Mouse (Mus musculus) naive thymus-derived CD4-positive, alpha-beta T cell, adult 5 months (primary cell): Measurements from ENCODE around the gene Fosl1. TPM values are rescaled to one million over a fixed set of nuclear protein-coding genes. Genes with fewer than 3 reads are reported as not detected.

Experiments used
- polyA plus RNA-seq: library from polyadenylated mRNA; unstranded; fragments of 100-300 nt; shearing (Covaris generic); gene quantifications from one replicate; pipeline ENCODE4 v1.2.1, GENCODE M21; 2017

Gene Fosl1
- polyA plus RNA-seq = not detected

DNA sequence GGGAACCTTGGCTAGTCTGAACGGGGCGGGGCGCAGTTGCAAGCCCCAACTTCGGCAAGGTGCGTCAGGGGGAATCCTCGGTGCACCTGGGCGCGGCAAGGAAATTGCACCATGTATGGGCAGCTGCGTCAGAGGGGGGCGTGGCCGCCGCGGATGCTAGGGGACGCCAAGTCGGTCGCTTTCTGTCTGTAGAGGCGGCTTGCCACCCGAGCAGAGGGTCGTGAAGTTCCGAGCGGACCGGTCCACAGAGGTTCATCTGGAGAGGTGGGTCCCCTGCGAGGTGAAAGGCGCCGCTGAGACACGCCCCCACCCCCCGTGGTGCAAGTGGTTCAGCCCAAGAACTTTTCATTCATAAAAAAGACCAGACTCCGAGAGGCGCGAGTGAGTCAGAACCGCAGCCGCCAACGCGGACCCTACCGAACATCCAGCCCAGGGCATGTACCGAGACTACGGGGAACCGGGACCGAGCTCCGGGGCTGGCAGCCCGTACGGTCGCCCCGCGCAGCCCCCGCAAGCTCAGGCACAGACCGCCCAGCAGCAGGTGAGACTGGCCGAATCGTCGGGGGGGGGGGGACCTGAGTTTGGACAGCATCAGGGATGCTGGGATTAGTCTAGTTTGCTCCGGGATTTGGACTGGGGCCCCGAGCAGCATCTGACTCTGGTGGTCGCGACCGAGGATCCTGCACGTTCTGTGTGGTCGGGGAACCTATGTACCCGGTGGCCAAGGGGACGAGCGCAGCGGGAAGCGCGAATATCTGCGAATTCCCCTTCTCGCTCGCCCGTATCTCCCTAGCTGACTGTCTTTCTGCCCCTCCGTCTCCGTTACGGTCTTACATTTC lies at the start of gene Fosl1:
Fosl1 (plus strand) TSS at position 33 of the 839 bp plus-strand sequence.

DNA sequence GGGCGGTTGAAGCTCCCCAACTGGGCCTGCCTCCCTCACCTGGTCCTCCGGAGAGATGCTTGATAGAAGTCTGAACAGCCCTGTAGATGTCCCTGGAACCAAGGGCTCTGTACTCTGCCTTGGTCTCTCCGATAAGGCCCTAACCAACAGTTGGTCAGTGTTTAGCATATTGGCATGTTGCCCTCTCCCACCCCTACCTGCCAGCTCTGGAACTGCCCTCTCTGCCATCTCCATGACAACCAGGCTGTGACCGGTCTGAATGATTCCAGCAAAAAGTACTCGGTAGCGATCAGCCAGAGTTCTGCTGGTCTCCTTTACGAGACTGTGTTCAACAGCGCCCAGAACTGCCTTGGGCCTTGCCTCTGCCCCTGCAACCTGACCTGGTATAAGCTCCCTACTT lies 45.1 kb upstream of the Fosl1 start, which contains the start of gene Tsga10ip:
Tsga10ip (minus strand) TSS at position 234 of the 400 bp plus-strand sequence.

DNA sequence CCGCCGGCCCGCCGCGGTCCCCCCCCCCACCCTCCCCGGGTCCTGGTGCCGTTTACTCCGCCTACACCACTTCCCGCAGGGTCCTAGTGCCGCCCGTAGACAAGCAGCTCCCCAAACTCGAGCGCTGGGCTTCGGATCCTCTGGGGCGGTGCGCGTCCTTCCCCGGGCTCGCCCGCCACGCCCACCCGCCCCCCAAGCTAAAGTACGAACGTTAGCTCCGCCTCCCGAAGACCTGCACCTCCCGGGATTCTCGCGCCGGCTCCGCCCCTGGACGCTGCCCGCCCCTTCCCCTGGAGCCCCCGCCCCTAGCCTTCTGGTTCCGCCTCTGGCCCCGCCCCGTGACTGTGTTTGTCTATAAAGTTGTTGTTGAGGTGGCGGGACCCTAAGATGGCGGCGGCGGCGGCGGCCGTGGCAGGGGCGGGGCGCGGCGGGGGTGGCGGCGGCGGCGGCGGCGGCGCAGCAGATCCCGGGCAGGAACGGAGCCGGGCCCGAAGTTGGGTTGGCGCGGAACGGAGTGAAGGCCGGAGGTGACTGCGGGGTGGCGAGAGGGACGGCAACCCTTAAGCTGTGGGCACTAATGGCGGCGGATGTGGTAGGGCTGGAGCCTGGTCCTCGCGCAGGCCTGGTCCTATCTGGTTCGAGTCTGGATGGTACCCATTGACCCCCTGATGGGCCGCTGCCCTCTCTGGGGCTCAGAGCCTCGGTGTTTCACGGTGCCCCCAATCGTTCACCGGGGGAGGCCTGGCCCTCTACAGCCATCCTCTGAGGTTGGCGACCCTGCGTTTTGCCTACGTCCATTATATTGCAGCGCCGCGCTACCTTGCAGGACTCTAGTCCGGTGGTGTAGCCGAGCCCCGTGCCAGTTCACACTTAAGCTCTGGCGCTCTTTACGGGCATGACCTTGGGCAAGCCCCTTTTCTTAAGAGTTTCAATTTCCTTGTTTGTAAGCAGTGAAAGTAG lies 22.3 kb upstream of the Fosl1 start, which contains the start of the genes Drap1 and AI837181:
Drap1 (minus strand) TSS at position 198 of the 960 bp plus-strand sequence.
AI837181 (plus strand) TSS at position 363 of the 960 bp plus-strand sequence.

DNA sequence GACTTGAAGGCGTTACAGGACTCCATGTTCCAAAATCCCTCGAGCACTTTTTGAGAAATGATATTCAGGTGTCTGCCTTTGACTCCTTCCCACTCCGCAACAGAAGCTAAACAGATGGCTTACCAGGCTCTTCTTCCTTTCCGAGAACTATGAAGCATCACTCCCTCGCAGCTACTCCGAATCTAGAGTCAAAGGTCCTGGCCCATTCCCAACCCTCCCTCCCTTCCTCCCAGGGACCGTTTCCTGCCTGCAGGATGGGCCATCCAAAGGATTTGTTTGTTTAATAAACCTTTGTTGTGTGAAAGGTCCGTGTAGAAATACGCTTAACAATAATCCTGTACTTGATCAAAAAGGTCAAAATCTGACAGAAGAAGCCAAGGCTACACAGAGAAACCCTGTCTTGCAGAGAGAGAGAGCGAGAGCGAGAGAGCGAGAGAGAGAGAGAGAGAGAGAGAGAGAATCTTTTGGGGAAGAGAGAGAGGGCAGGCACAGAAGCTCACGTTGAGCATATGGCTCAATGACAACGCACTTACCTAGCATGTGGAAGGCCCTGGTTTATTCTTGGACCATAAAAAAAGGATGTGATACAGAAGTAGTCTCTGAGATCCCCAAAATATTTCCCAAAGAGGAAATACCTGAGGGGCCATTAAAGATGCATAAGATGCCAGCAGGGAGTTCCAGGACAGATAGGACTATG lies 10.5 kb downstream of the Fosl1 start, which contains the start of gene Ccdc85b:
Ccdc85b (minus strand) TSS at position 149 of the 697 bp plus-strand sequence.

DNA sequence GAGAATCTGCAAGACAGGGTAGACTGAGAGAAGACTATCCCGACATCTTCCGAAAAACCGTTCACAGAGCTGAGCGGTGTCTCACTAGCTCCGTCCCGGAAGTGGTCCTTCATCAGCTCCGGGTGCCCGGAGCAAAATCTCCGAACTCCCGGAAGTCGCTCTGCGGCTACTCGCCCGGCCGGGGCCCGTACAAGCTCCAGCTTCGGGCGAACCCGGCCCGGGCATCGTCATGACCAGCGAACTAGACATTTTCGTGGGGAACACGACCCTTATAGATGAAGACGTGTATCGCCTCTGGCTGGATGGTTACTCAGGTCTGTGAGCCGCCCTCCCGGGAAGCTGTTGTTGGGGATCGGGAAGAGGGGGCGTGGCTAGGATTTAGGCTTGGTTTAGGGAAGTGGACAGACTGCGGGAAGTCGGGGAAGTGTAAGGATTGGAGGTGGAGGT lies 13.1 kb downstream of the Fosl1 start, which contains the start of gene Fibp:
Fibp (plus strand) TSS at position 151 of the 447 bp plus-strand sequence.

DNA sequence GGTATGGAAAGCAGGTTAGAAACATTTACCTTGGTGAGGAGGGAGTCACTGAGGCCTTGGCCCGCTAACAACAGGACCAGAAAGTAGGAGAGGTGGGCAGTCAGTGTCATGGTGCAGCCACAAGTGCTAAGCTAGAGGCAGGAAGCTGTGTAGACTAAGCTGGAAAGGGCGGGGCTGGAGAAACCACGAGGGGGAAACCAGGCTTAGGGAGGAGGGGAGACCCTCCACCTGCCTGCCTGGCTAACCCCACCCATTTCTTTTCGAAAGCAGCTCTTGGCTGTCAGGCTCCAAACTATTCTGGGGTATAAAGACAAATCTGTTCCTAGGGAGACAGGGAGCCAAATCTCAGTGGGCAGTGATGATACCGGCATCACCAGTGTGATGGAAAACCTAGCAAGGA lies 21.0 kb downstream of the Fosl1 start, which contains the start of gene Ctsw:
Ctsw (minus strand) TSS at position 134 of the 400 bp plus-strand sequence.

DNA sequence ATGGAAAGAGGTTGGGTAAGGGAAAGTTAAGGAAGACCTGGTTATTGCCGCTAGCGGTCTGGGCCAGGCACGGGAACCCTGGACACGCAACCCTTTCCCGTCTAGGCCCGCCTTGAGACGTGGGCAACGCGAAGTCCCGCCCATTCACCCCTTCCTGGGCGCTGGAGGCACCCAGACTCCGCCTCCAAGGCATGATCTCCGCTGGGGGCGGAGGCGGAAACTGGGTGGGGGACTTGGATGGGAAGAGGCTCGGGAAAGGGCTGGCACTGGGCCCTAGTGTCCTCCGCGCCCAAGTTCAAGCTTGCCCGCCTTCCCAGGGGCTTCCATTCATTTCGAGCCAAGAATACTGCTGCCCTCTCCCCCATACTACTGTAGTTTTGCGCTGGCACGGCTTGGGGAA lies 26.4 kb downstream of the Fosl1 start, which contains the start of gene Efemp2:
Efemp2 (plus strand) TSS at position 235 of the 400 bp plus-strand sequence.

DNA sequence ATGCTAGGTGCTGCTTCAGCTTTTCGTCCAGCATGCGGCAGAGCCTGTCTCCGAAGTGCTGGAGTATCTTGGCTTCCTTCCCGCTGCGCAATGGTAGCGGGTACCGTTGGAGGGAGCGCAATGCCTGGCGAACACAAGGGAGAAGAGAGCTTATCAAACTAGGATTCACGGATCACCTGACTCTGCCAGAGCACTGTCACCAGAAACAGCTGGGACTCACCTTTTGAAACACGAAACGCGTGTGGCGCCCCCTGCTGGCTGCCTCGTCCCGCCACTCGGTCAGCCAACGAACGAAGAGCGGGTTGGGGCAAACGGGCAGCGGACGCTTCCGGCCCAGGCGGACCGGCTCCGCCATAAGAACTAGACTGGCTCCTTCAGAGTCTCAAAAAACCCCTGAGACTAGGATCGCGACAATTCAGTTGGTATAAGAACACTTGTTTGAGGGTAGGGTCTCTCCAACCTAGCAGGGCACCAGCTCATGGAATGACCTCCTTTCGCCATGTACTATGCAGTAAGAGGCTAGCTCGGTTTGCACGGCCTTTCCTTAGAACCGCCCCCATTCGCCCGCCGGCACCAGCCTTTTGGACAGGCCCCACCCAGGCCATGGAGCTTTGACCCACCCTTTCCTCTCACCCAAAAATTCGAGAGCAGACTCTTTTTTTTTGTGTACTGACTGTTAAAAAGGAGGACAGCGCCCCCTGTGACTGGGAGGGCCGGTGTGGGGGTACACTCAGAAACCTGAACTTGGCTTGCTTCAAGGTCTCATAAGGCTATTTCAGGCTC lies 40.6 kb downstream of the Fosl1 start, which contains the start of gene Mus81:
Mus81 (minus strand) TSS at position 635 of the 783 bp plus-strand sequence.

DNA sequence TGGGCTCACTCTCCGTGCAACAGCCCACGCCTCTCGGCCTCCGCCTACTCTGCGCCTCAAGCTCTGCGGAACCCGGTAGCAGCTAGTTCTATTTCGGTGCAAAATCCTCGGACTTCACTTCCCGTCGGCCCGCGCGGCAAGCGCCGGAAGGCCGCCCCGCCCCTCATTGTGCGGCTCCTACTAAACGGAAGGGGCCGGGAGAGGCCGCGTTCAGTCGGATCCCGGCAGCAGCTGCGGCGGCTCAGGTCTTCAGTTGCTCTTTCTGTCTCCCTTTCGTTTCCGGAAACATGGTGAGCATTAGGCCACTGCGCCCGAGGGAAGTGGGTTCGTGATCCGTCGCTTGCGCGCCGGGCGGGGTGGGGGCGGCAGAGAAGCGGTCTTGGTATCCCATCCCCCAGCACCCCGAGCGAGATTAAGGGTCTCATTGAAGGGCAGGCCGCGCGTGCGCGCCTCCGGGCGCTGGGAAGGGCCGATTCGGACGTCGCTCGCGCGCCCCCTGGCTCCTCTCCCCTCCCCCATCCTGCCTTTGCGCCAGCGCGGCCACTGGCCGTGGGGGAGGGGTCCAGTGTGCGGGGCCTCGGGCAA lies 43.1 kb downstream of the Fosl1 start, which contains the start of gene Cfl1:
Cfl1 (plus strand) TSS at position 143 of the 585 bp plus-strand sequence.

DNA sequence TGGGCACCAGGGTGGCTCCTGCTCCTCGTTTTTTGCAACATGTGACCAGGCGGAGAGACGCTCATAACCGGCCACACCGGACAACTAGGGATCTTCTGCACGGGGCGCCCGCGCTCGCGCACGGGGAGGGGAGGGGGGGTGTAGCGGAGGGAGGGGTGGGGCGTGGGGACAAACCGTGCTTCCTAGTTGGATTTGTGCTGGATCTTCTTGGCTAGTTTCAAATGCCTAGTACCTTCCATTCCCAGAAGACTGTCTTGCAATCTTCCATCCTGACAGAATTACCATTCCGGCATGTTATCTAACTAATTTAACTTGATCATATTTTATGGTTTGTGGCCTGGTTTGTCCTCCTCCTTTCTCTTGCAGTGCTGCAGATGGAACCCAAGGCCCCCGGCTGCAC lies 56.3 kb downstream of the Fosl1 start, which contains the start of gene 1700020D05Rik:
1700020D05Rik (minus strand) TSS at position 101 of the 400 bp plus-strand sequence.

Other genes starting within 250 kb of the Fosl1 start
- 141 TPM for gene Pacs1, start 174.4 kb upstream of the Fosl1 start, polyA plus RNA-seq
- gene Sf3b2, start 152.1 kb upstream of the Fosl1 start, polyA plus RNA-seq = 321 TPM
- not detected for gene Gal3st3, start 149.2 kb upstream of the Fosl1 start, polyA plus RNA-seq
- not detected for gene Catsper1, start 111.8 kb upstream of the Fosl1 start, polyA plus RNA-seq
- not detected for gene Cst6, start 98.0 kb upstream of the Fosl1 start, polyA plus RNA-seq
- 47.0 TPM for gene Eif1ad, start 80.8 kb upstream of the Fosl1 start, polyA plus RNA-seq
- 229 TPM for gene Banf1, start 80.4 kb upstream of the Fosl1 start, polyA plus RNA-seq
- gene Sart1, start 58.8 kb upstream of the Fosl1 start, polyA plus RNA-seq = 303 TPM
- gene Tsga10ip, start 45.0 kb upstream of the Fosl1 start, polyA plus RNA-seq = 2.2 TPM
- 195 TPM for gene Drap1, start 22.6 kb upstream of the Fosl1 start, polyA plus RNA-seq
- gene AI837181, start 22.4 kb upstream of the Fosl1 start, polyA plus RNA-seq = 35.8 TPM
- gene Ccdc85b, start 10.3 kb downstream of the Fosl1 start, polyA plus RNA-seq = 7.4 TPM
- 75.8 TPM for gene Fibp, start 13.1 kb downstream of the Fosl1 start, polyA plus RNA-seq
- gene Ctsw, start 21.0 kb downstream of the Fosl1 start, polyA plus RNA-seq = 75.3 TPM
- gene Efemp2, start 26.4 kb downstream of the Fosl1 start, polyA plus RNA-seq = 0.81 TPM
- 45.4 TPM for gene Mus81, start 40.9 kb downstream of the Fosl1 start, polyA plus RNA-seq
- 2,727 TPM for gene Cfl1, start 42.9 kb downstream of the Fosl1 start, polyA plus RNA-seq
- gene 1700020D05Rik, start 56.2 kb downstream of the Fosl1 start, polyA plus RNA-seq = not detected
- 3.7 TPM for gene Snx32, start 63.0 kb downstream of the Fosl1 start, polyA plus RNA-seq
- not detected for gene Ovol1, start 113.1 kb downstream of the Fosl1 start, polyA plus RNA-seq
- gene Ap5b1, start 120.5 kb downstream of the Fosl1 start, polyA plus RNA-seq = 8.4 TPM
- gene Rnaseh2c, start 154.3 kb downstream of the Fosl1 start, polyA plus RNA-seq = 94.3 TPM
- 78.7 TPM for gene Kat5, start 162.7 kb downstream of the Fosl1 start, polyA plus RNA-seq
- gene Rela, start 189.9 kb downstream of the Fosl1 start, polyA plus RNA-seq = 221 TPM
- gene Sipa1, start 216.2 kb downstream of the Fosl1 start, polyA plus RNA-seq = 178 TPM
- 53.1 TPM for gene Map3k11, start 241.2 kb downstream of the Fosl1 start, polyA plus RNA-seq
- 58.4 TPM for gene Pcnx3, start 241.4 kb downstream of the Fosl1 start, polyA plus RNA-seq